Mouse (Mus musculus): ENCODE results near the gene Irak2.

Gene Irak2

DNA sequence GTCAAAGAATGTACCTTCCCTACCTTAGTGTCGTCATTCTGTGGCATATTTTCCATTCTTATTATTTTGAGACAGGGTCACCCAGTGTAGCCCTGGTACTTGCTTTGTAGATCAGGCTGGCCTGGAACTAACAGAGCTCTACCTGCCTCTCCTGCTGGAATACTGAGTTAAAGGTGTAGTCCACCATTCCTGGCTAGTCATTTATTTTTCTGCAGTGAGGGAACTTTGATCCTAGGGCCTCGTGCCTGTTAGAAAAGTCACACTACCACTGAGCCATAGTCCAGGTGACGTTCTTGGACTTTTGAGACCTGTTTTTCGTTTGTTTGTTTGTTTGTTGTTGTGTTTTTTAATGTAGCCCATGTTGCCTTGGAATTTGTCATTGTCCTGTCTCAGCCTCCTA lies 934 bp downstream of the Irak2 start:
- DNase-seq (ENCODE audit: low spot score) = no peak

DNA sequence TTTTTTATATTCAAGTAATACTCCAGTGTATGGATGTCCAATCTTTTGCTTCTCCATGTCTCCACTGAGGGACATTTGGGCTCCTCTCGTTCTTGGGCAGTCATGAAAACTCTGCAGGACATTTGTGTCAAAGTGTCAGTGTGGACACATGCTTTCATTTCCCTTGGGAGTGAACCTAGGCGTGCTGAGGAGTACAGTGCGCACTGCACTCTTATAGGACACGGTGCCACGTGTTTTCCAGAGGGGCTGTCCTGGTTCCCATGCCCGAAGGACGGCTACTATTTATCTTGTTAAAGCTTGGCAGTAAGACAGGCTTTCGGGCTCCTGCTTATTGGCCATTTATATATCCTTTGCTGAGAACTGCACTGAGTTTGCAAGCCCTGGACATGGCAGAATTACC lies 4.3 kb downstream of the Irak2 start:
- no peak for DNase-seq (ENCODE audit: low spot score)

DNA sequence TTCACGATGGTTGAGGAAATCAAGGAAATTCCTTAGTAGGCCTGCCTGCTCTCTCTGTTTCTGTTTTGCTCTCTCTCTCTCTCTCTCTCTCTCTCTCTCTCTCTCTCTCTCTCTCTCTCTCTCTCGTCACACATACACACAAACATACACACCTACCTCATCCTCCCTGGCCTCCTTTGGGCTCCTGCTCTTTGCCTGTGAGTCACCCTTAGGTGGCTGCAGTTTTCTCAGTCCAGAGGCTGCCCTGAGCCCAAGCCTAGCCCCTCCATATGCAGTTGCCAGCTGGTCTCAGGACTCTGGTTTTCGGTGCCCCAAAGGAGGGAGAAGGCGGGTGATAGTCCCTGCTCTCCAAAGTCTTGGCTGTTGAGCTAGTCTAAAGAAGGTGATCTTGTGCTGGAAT lies 4.8 kb downstream of the Irak2 start:
- DNase-seq (ENCODE audit: low spot score) = no peak

DNA sequence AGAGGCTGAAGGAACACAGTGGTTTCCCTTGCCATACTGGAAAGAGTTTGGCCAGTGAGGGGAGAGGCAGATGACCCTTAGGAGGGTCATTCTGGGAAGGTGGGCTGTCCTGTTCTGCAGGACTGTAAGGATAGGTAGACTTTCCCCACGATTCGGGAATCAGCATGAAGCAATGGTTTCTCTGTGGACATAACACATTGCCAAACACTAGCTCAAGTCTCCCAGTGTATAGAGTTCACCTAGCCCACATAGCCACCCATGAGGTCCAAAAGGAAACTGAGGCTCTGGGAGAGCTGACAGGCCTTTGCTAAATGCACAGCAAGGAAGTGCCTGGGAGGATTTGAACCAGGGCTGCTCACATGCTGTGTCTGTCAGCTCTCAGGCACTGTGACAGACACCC lies 5.7 kb downstream of the Irak2 start:
- no peak for DNase-seq (ENCODE audit: low spot score)

DNA sequence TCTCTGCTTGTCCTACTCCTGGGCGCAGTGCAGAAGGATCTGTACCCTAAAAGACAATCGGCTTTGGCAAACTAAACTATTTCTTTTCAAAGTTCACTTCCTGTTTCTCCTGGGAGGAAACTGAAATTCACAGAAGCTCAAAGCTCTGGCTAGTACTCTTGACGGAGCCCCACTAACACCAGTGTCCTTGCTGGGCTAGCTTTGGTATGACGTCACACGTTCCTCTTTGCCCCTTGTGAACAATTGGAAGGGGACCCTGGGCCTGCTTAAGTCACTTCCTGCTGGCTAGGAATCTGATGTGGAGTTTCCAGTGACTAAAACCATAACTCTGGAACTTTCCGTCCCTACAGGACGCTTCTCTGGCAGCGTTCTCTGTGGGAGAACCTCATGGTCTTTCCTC lies 6.5 kb downstream of the Irak2 start:
- no peak for DNase-seq (ENCODE audit: low spot score)

DNA sequence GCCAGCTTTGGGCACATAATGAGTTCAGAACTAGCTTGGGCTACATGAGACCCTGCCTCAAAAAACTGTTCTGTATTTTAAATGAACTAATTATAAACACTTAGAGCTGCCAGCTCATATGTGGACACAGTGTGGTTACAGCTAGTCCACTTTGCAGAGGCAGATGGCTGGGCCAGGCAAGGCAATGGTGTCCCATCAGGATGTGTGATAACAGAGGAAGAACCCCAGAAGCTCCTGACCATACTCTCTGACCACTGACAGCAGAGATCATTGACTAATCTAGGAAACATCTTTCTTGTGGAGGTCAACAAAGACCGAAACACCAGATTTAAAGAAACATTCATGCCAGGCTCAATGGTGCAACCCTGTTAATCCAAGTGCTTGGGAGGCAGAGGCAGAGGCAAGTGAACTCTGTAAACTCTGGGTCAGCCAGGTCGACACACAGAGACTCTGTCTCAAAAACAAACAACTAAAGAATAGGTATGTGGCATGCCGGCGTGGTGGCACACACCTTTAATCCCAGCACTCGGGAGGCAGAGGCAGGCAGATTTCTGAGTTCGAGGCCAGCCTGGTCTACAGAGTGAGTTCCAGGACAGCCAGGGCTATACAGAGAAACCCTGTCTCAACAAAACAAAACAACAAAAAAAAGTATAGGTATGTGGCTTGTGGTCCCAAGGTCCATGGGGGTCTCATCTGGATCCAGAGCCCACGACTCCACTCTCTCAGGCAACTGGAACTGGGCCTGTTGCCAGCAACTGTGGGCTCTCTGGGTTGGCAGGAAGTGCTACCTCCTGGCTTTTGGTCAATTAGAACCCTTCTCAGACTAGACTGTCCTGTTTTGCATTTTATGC lies 11.3 kb downstream of the Irak2 start:
- no peak for DNase-seq (ENCODE audit: low spot score)

DNA sequence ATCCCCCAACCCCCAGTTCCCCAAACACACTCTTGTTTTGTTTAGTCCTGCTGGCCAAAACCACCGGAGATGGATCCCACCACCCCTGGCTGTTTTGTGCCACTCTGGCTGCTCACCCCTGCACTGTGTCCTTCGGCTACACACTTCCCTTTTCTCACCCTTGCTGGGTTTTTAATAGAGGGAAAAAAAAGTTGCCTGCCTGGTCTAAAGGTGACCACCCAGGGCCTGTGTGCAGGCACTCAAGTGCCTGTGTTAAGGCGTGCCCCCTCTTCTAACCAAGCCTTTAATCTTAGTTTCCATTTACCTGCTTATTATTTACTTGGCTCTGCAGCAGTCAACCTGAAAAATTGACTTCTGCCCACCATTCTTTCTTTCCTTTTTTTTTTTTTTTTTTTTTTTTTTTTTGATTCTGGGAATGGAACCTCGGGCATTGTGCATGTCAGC lies 12.0 kb downstream of the Irak2 start:
- no peak for DNase-seq (ENCODE audit: low spot score)

DNA sequence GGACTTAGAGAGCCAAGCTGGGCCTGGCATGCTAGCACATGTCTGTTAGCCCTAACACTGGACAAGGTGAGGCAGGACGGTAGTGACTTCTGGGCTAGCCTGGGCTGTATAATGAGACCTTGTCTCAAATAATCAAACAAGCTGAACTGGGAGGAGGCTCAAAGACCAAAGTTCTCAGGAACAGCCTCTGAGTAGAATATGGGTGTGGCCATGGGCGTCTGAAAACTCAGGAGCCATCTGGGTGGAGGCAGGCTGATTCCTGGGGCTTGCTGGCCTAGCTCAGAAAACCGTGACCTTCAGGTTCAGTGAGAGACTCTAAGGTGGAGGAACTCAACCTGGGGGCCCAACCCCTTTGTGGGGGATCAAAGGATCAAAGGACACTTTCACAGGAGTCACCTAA lies 13.4 kb downstream of the Irak2 start:
- no peak for DNase-seq (ENCODE audit: low spot score)

DNA sequence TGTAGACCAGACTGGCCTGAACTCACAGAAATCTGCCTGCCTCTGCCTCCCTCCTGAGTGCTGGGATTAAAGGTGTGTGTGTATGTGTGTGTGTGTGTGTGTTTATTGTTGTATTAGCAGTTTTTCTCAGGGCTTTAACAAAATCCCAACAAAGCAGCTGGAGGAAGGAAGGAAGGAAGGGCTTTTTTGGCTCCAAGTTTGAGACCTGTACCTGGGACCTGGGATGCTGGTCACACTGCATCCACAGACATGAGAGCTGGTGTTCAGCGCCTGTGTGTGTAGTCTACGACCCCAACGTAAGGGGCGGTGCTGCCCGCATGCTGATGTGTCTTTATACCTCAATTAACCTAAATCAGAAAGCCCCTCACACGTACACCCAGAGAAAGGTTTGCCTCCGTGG lies 15.3 kb downstream of the Irak2 start:
- no peak for DNase-seq (ENCODE audit: low spot score)

DNA sequence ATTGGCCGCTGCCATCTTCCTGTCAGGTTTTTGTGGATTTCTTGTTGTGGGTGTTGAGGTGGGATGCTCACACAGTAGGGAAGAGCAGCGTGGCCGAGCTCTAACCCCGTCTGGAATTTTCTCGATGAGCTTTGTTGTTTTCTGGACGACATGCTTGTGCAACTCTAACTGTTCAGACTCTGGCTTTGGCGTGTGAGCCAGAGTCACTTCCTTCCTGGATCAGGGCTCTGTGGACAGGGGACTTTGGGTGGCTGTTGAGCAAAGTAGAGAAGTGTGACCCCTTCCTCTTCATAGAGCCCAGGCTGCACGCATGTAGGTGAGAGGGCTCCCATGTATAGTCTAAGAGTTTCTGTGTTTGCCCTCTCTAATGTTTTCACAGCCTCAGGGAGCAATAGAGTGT lies 15.8 kb downstream of the Irak2 start:
- DNase-seq (ENCODE audit: low spot score) = no peak

DNA sequence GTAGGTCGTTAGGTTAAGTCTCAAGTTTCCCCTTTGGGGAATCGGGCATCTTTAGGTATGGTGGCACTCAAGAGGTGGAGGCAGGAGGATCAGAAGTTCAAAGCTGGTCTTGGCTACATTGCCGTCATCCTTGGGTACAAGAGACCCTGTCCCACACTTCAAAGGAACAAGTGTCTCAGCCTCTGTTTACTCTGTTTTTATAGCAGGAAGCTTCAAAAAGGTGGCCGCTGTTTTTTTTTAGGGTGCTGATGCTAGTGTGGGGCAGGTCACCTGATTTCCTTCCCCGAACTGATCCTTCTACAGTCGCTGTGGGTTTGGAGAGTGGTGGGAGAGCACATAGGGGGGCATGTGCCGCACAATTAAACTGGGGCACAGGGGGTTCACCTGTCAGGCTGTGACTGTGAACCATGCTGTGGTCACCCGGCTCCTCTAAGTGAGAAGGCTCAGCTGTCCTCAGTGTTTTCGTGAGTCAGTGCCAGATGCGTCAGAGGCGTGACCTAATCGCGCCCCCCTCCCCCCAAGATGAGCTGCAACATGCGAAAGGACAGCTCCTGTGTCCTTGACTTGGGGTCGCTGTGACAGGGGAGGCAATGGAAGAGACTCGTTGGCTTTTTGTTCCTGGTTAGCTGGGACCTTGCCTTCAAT lies 16.6 kb downstream of the Irak2 start:
- DNase-seq (ENCODE audit: low spot score) = no peak

DNA sequence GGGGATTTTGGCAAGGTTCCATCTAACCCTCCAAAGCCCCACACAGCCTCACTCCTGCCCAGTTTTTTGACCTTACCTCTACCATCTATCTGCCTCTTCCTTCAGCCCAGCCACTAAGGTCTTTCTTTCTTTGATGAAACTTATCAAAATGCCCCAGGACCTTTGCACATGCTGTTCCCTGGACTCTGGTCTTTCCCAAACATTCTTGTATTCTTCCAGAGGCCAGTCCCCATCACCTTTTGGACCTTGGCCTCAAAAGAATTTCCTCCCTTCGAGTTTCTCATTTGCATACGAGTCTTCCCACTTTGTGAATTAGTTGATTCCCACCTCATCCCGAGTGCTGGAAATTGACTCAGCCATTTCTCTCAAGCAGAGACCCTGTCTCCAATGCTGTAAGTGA lies 17.2 kb downstream of the Irak2 start:
- DNase-seq (ENCODE audit: low spot score) = no peak

DNA sequence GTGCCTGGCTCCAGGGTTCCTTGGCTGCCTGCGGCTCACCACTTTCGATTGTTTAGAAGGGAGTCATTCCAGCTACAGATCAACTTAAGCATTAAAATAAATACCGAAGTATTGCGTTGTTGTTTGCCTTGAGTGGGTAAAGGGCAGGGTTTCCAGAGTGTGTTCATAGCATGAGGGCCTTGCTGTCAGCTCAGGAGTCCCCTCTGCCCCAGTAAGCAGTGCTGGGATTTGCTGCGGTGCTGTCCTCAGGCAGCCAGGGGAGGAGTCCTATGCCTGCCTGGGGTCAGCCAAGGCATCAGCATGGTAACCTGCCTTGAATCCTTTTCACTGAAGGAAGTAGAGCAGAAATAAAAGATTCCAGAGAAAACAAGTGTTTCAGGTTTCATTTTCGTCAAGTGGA lies 18.6 kb downstream of the Irak2 start:
- peak; percentile 59 for DNase-seq (ENCODE audit: low spot score)

DNA sequence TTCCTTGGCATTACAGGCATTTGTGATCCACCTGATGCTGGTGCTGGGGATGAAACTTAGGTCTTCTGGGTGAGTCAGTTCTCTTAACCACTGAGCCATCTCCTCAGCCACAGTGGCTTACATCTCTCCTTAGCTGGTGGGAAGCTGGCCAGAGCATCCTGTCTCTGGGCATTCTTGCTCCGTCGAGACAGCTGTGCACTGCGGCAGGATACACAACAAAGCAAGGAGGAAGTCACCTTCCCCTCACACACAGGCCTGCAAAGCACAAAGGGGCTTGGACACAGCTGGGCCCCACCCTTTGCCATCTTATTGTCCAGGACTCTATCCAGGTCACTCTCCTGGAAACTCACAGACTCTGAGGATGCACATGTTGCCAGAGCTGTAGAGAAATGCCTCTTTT lies 20.0 kb downstream of the Irak2 start:
- no peak for DNase-seq (ENCODE audit: low spot score)

DNA sequence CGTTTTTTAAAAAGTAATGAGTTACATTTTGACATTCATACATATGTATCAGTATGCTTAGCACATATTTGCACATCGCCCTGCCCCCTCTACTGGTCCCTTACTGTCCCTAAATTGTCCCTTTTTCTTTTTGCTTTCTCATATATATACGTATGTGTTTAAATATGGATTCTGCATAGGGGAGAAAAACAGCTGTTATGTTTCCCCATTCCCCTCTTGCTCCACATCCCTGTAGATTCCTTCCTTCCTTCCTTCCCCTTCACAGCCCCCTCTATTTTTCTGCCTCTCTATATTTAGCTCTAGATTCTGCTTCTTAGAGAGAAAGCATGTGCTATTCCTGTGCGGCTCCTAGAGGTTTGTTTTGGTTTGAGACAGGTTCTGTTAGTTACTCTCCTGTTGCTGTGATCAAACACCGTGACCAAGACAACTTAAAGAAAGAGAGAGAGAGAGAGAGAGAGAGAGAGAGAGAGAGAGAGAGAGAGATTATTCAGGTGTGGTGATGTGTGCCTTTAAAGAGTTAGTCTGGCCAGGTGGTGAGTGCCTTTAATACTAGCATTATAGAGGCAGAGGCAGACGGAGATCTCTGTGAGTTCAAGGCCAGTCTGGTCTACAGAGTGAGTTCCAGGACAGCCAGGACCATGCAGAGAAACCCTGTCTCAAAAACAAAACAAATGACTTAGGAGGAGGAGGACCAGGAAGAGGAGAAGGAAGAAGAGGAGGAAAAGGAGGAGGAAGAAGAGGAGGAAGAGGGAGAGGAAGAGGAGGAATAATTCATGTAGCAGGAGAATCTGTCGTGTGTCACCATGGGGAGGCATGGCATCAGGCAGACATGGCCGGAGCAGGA lies 21.6 kb downstream of the Irak2 start:
- no peak for DNase-seq (ENCODE audit: low spot score)

DNA sequence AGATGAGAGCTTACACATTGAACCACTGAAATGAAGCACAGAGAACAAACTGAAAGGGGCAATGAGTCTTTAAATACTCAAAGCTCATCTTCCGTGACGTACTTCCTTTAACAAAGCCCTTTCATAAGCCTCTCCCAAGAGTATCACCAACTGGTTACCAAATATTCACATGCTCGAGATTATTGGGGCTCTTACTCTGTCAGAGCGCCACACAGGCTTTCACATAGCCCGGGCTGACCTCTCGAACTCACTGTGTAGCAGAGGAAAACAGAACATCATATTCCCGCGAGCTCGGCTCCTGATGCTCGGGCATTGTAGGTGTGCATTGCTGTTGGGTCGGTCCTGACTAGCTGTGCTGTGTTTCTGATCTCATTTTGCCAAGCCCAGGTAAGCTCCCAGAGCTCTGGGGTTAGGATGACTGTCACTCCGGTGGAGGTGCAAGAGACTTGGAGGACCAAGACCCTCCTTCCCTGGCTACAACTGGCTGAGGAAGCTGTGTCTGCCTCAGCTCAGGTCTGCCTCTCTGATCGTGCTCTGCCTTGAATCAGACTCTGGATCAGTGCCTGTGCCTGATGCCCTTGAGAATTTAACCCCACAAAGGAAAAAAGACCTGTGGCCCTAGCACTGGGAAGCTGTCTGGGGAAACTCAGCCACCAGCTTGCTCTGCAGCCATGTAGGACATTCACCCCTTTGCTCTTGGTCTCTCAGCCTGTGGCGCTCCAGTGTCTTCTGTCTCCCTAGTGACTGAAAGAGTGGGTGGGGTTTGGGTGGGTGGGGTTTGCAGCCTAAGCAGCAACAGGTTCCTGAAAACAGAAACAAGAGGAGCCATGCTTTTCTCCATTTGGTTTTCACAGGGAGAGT lies 22.5 kb downstream of the Irak2 start:
- DNase-seq (ENCODE audit: low spot score) = no peak

DNA sequence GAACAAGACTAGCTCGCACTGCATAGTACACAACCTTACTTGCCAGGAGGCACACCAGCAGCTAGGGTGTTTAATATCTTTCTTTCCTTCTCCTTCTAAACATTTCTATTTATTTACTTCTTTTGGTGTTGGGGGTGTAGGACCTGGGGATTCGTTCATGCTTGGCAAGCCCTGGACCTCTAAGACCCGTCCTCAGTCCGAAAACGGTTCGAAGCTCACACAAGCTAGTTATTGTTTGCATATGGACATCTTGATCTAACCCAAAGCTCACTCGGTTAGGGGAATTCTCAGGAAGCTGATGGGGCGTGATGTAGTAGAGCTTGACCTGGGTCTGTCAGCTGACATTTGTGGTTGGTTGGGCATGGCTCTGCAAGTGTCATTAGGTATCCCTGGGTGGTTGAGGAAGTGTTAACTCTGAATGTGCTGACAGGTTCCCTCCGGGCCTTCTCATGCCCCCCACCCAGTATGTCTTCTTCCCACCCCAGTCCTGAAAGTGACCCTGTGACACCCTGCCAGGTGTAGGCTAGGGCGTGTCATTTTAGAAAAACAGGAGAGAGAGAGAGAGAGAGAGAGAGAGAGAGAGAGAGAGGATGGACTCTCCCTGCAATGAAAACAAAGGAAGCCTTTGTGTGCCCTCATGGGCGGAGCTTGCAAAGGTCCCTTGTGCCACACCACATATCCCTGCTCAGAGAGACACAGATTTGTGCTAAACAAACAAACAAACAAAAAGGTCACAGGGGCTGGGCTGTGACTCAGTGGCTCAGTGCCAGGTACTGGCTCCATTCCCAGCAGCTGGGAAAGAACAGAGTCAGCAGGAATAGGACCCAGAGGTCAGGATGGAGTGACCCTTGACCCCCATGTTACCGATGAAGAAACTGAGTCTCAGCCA lies 23.3 kb downstream of the Irak2 start:
- peak; percentile 56 for DNase-seq (ENCODE audit: low spot score)

DNA sequence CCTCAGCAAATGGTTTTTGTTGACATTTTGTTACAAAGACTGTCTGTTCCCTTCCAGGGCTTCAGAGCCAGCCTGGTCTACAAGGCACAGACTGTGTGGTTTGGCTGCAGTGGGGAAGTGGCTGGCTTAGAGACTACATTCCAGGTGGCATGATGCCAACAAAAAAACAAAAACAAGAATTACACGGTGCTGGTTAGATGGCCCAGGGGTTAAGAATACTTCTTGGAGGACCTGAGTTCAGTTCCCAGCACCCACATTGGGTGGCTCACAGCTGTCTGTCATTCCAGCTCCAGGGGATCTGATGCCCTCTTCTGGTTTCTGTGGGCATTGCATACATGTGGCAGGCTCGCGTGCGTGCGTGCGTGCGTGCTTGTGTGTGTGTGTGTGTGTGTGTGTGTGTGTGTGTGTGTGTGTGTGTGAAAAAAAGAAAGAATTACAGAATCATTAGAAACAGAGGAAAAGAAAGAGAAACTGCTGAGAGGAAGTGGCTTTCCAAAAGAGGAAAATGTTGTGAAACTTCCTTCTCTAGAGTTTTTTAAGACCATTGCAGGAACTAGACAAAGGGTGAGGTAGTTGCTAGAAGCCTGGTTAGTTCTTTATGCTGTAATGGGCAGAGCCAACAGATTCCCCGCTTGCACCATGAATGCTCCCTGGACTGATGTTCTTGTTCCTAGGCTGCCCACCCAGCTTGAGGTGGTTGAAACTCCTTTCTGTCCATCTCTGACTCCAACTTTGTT lies 24.9 kb downstream of the Irak2 start:
- no peak for DNase-seq (ENCODE audit: low spot score)

DNA sequence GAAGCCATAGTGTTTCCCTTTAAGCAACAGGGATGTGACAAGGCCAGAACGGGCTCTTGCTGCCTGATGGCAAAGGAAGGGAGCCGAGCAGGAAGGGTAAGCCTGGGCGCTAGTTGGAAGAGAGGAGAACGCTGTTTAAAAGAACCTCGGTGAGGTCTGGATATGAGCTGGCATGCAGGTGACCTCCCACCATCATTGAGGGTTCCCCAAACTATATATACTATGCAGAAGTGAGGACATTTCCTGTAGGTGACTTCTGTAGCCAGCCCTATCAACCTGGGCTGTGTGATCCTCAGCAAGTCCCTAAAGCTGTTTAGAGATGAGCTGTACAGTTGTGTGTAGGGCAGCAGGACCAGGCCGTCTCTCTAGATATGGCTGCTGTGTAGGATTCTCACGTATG lies 26.0 kb downstream of the Irak2 start:
- no peak for DNase-seq (ENCODE audit: low spot score)

DNA sequence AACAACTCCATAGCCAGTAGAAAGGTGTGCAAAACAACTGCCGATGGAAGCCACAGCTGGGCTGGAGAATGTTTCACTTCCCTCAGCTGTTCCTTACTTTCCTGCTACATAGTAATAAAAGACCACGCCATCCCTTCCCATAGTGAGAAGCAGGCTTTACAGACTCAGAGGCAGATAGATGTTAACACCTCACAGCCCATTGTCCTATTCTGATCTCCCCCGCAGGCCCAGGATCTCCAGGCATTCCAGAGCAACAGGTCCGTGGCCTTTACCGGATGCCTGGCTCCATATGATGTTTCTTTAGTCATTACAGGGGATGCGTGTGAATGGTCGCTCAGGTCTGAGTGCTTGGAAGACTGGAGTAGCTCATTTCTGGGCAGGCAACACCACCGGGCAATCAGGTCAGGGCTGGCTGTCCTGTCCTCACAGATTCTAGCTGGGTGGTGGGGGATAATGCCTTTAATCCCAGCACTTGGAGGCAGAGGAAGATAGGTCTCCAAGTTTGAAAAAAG lies 29.4 kb downstream of the Irak2 start:
- no peak for DNase-seq (ENCODE audit: low spot score)

All from urinary bladder, postnatal 14 days (tissue).